Mouse (Mus musculus) lung, postnatal 25 days (tissue): ENCODE data around the gene Ssty2.
"Not testable (repeated sequence)": the region's sequence is repeated elsewhere in the genome, so short reads cannot be mapped to it uniquely, and the experiment has no call there.

Experiments used
- DNase-seq: peaks from one replicate; pipeline ENCODE4 v3.0.0; 2022; ENCODE audit warnings: low spot score

Gene Ssty2

DNA sequence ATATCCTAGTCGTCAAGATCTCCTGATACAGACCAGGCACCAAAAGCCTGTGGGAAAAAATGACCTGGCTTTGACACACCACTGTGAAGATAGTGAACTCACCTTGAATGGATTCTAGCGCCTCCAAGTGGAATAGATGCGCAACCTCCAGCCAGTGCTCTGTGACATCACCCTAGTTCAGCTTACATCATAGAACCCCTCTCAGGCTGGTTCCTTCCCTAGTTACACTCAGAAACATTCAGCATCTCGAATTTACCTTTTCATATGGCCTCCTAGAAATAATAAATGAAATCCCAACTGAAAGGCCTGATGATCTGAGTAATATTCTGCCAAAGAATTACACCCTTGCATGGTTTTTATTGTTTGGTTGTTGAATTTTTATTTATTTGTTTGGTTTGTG is at the start of gene Ssty2:
Ssty2 (minus strand) TSS at position 101 of the 400 bp plus-strand sequence.
- not testable (repeated sequence) for DNase-seq
